Mouse (Mus musculus) intestine, embryonic 14.5 days (tissue): Measurements from ENCODE around the gene Enpp6. TPM values are rescaled to one million over a fixed set of nuclear protein-coding genes. Genes with fewer than 3 reads are reported as not detected.

Experiments used
- ATAC-seq: fragments of 200-750 bp; cut with Nextera tagmentation; replicated peaks from 2 replicates; pipeline ENCODE4 v1.8.0; 2017; ENCODE audit warnings: low read depth, moderate number of reproducible peaks, moderate TSS enrichment, moderate library complexity; ENCODE audit not compliant: low FRiP score, low TSS enrichment
- DNase-seq: peaks from one replicate; pipeline ENCODE4 v3.0.0-alpha.2; 2018; ENCODE audit warnings: low spot score
- H3K27ac ChIP-seq: fragments of 300-500 bp; sonication (generic); 2 replicates; pipeline ENCODE4 v1.5.1; 2014; ENCODE audit warnings: low read depth, mild to moderate bottlenecking, control low read depth
- H3K27me3 ChIP-seq: fragments of 300-500 bp; sonication (generic); replicated peaks from 2 replicates; pipeline ENCODE4 v1.6.1; 2014; ENCODE audit warnings: low read length, control low read depth; ENCODE audit not compliant: control insufficient read depth, insufficient read depth
- H3K36me3 ChIP-seq: fragments of 300-500 bp; sonication (generic); 2 replicates; pipeline ENCODE4 v1.6.1; 2014; ENCODE audit warnings: low read length, control low read depth; ENCODE audit not compliant: control insufficient read depth, insufficient read depth
- H3K4me1 ChIP-seq: fragments of 300-500 bp; sonication (generic); replicated peaks from 2 replicates; pipeline ENCODE4 v1.6.1; 2014; ENCODE audit warnings: low read length, control low read depth, mixed read lengths; ENCODE audit not compliant: control insufficient read depth, insufficient read depth
- H3K4me2 ChIP-seq: fragments of 300-500 bp; sonication (generic); 2 replicates; pipeline ENCODE4 v1.6.1; 2014; ENCODE audit warnings: low read length
- H3K4me3 ChIP-seq: fragments of 300-500 bp; sonication (generic); 2 replicates; pipeline ENCODE4 v1.5.1; 2014; ENCODE audit warnings: low read depth, low read length, control low read depth, mixed read lengths
- H3K9ac ChIP-seq: fragments of 300-500 bp; sonication (generic); 2 replicates; pipeline ENCODE4 v1.6.1; 2014; ENCODE audit warnings: mild to moderate bottlenecking, low read length
- H3K9me3 ChIP-seq: fragments of 300-500 bp; sonication (generic); 2 replicates; pipeline ENCODE4 v1.6.1; 2016; ENCODE audit warnings: low read length, control low read depth; ENCODE audit not compliant: control insufficient read depth
- WGBS: fragments of 180-500 bp; shearing (Covaris S2); extraction: QIAGEN DNeasy Blood & Tissue Kit; methylation state at CpG from one replicate; pipeline ENCODE4 v1.1.7; 2014; 5-methylcytosine and 5-hydroxymethylcytosine counted together
- polyA plus RNA-seq: library from polyadenylated mRNA; unstranded; fragments of >200 nt; fragmentation: Nextera tagmentation; extraction: Ambion mirVana; gene quantifications from 2 replicates; pipeline ENCODE4 v1.2.1, GENCODE M21; 2014

The Enpp6 gene
- polyA plus RNA-seq: 0.13 and 0.23 TPM in 2 replicates

DNA sequence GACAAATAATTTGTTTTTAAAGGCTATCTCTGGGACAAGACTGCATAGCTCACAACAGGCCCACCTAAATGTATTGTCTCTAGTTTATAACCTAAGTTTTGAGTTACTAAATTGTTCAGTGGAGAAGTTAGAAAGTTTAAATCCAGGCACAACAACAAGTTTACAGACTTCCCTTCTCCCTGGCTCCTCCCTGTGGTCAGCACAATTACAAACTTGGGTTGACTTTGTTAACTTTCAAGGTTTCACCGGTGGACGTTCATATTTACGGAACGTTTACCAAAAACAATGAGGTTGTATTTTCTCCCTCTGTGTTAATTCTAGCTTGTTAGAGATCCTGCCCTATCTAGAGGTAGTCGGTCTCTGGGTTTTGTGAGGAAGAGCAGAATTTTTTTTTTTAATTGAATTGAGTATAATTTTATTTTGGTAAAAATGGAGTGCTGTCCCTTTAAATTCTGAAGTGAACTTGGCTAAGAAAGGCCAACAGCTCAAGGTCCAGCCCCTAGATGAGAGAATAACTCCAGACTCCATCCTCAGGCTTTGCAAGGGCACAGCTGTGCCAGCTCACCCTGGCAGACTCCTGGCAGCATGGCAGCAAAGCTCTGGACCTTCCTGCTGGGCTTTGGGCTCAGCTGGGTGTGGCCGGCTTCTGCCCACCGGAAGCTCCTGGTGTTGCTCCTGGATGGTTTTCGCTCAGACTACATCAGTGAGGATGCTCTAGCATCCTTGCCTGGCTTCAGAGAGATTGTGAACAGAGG is at the start of gene Enpp6:
Gene Enpp6 (plus strand): TSS at position 502 of the 755 bp plus-strand sequence.
- ATAC-seq: no peak
- 86% methylated on average over 8 of the region's 8 CpGs for WGBS
- no peaks in the 10 kb centered on the region for H3K27me3 ChIP-seq

GRCm38 (mm10) chr8:46938218-46938617 is 48.5 kb upstream of the Enpp6 start:
- H3K27me3 ChIP-seq: no peaks in the 10 kb centered on the region

More for the DNA sequence above, at the start of gene Enpp6:
- Histone ChIP-seq H3K27ac (no peak within 1 kb of the TSS), H3K4me3 (no peak within 1 kb of the TSS), H3K9ac (no peak within 1 kb of the TSS), H3K4me2 (no peak within 1 kb of the TSS), H3K9me3 (no peaks in the 10 kb centered on the region), H3K36me3 (no peaks in the 10 kb centered on the region), H3K4me1 (no peaks in the 10 kb centered on the region)
- DNase-seq: no peak

DNA sequence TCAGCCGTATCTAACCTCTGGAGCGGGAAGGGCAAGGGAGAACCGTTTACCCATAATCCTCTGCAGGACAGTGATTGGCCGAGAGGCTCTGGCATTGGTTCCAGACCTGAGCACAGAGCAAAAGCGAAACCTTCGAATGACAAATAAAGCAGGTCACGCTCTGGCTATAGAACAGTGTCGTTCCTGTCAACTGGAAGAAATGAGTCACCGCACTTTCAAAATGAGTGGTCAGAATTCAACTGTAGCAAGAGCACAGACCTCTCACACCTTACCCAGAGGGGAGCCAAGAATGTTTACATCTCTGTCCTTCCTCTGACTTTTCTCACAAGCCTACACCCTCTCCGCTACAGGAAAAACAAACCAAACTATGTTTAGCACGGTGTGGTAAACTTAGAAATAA is 45.4 kb upstream of the Enpp6 start:
- DNase-seq: no peak
- no peak overlapping the region for H3K4me2 ChIP-seq

More at GRCm38 (mm10) chr8:46938218-46938617, 48.5 kb upstream of the Enpp6 start:
- no peak overlapping the region for H3K4me2 ChIP-seq
- H3K9ac ChIP-seq: no peak overlapping the region
- peaks cover 4% of the 10 kb centered on the region; the same call in 1 of the 2 replicates for H3K9me3 ChIP-seq
- no peaks in the 10 kb centered on the region for H3K36me3 ChIP-seq
- no peak overlapping the region for H3K27ac ChIP-seq
- H3K4me1 ChIP-seq: no peaks in the 10 kb centered on the region
- no peak overlapping the region for H3K4me3 ChIP-seq
- no peak for ATAC-seq
- no peak for DNase-seq
- WGBS: 74% methylated on average over 4 of the region's 4 CpGs

GRCm38 (mm10) chr8:46941731-46942650 is 44.7 kb upstream of the Enpp6 start:
- H3K27me3 ChIP-seq: no peaks in the 10 kb centered on the region
- no peaks in the 10 kb centered on the region for H3K36me3 ChIP-seq
- H3K4me2 ChIP-seq: no peak overlapping the region
- DNase-seq (no peak), ATAC-seq (no peak)
- H3K9ac ChIP-seq: no peak overlapping the region
- H3K27ac ChIP-seq: no peak overlapping the region
- WGBS: 66% methylated on average over 15 of the region's 15 CpGs
- H3K9me3 ChIP-seq: peaks cover 4% of the 10 kb centered on the region; the same call in 1 of the 2 replicates
- H3K4me1 ChIP-seq: no peaks in the 10 kb centered on the region
- no peak overlapping the region for H3K4me3 ChIP-seq

More for the DNA sequence above, 45.4 kb upstream of the Enpp6 start:
- WGBS: 79% methylated on average over 11 of the region's 11 CpGs
- no peak for ATAC-seq
- H3K27me3 ChIP-seq: no peaks in the 10 kb centered on the region
- no peak overlapping the region for H3K27ac ChIP-seq
- no peak overlapping the region for H3K9ac ChIP-seq
- H3K4me3 ChIP-seq: no peak overlapping the region
- H3K4me1 ChIP-seq: no peaks in the 10 kb centered on the region
- peaks cover 4% of the 10 kb centered on the region; the same call in 1 of the 2 replicates for H3K9me3 ChIP-seq
- no peaks in the 10 kb centered on the region for H3K36me3 ChIP-seq

DNA sequence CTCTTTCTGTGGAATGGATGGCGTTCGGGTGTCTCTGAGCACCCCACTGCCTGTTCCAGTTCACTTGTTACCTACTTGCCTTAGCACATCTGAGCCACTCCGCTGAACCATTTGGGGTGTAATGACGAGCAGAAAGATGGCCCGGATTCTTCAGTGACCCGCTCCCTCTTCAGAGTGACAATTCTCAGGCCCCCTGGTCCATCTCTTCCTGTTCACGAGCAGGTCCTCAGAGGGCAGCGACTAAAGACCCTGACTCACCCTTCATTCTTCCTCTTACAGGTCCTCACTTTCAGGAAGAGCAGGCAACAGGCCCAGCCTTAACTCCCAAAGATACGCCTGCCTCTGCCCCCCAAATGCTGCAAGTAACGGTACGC is 44.0 kb upstream of the Enpp6 start:
- H3K27ac ChIP-seq: no peak overlapping the region
- DNase-seq: no peak
- H3K36me3 ChIP-seq: no peaks in the 10 kb centered on the region
- H3K4me3 ChIP-seq: no peak overlapping the region
- H3K27me3 ChIP-seq: no peaks in the 10 kb centered on the region
- no peak overlapping the region for H3K9ac ChIP-seq
- ATAC-seq: no peak
- 88% methylated on average over 11 of the region's 11 CpGs for WGBS
- H3K9me3 ChIP-seq: peaks cover 4% of the 10 kb centered on the region; the same call in 1 of the 2 replicates
- no peak overlapping the region for H3K4me2 ChIP-seq
- no peaks in the 10 kb centered on the region for H3K4me1 ChIP-seq

DNA sequence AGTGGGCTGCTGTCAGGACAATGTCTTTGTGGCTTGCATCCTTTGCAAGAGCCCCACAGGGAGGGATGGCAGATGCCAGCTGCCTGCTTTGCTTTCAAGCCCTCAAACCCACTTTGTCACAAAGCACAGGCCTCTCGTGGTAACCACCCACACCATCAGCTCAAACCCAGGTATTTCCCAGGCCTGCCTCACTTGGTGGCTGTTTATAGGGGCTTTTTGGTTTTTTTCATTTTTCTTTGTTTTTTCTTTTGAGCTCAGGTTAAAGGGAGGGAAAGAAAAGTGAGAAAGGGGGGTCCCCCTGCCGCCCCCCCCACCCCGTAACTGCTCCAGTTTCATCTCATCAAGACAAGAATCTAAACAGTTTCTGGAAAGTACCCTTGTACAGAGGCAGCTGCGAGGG is 43.4 kb upstream of the Enpp6 start:
- no peaks in the 10 kb centered on the region for H3K36me3 ChIP-seq
- H3K27me3 ChIP-seq: no peaks in the 10 kb centered on the region
- H3K4me2 ChIP-seq: no peak overlapping the region
- 71% methylated on average over 4 of the region's 4 CpGs for WGBS
- no peak overlapping the region for H3K27ac ChIP-seq
- no peak overlapping the region for H3K4me3 ChIP-seq
- DNase-seq (no peak), ATAC-seq (no peak)
- H3K4me1 ChIP-seq: no peaks in the 10 kb centered on the region
- H3K9me3 ChIP-seq: peaks cover 4% of the 10 kb centered on the region; the same call in 1 of the 2 replicates
- no peak overlapping the region for H3K9ac ChIP-seq

GRCm38 (mm10) chr8:46946181-46946580 is 40.5 kb upstream of the Enpp6 start:
- 81% methylated on average over 5 of the region's 5 CpGs for WGBS
- Histone ChIP-seq H3K27ac (no peak overlapping the region), H3K4me1 (no peaks in the 10 kb centered on the region), H3K36me3 (no peaks in the 10 kb centered on the region), H3K9ac (no peak overlapping the region), H3K4me3 (no peak overlapping the region), H3K27me3 (no peaks in the 10 kb centered on the region), H3K4me2 (no peak overlapping the region), H3K9me3 (no peaks in the 10 kb centered on the region)
- no peak for ATAC-seq
- no peak for DNase-seq

- H3K36me3 ChIP-seq: no peaks in the 10 kb centered on the region
- H3K9ac ChIP-seq: no peak overlapping the region
- no peak for DNase-seq
- WGBS: 58% methylated on average over 14 of the region's 14 CpGs
- ATAC-seq: no peak
- no peak overlapping the region for H3K4me3 ChIP-seq
- H3K27me3 ChIP-seq: no peaks in the 10 kb centered on the region
- no peak overlapping the region for H3K27ac ChIP-seq
- no peak overlapping the region for H3K4me2 ChIP-seq
- H3K4me1 ChIP-seq: no peaks in the 10 kb centered on the region
- no peaks in the 10 kb centered on the region for H3K9me3 ChIP-seq
Observed at GRCm38 (mm10) chr8:46948091-46948757, 38.5 kb upstream of the Enpp6 start.
